Comparison of ENCODE assay signal across 8 mouse cellular contexts in genomic region chr5:32614691-32615090, GRCm38 (mm10). TPM values are rescaled to one million over a fixed set of nuclear protein-coding genes. Genes with fewer than 3 reads are reported as not detected.
A peak's percentile ranks its signal among the peaks of the same experiment; 100 is the strongest.
DNase-seq lines count a peak whose midpoint lies in the region; ATAC-seq and TF ChIP-seq lines count a peak whose summit lies in the region.

No protein-coding gene starts in this region.

- H3K9ac ChIP-seq in kidney, postnatal 0 days (ENCODE audit: low read depth, low read length) = no peak overlapping the region

- 0 out of 2 replicates have a peak, but pooled peaks cover 5% of the 10 kb centered on the region for H3K4me1 ChIP-seq in kidney, postnatal 0 days (replicated peaks; ENCODE audit: insufficient read depth, low read length)
- peaks cover 11% of the 10 kb centered on the region for H3K4me1 ChIP-seq in heart, embryonic 10.5 days

- ATAC-seq in kidney, postnatal 0 days (replicated peaks; ENCODE audit: low FRiP score, low read depth) = no peak
- ATAC-seq in megakaryocyte, adult 5-6 weeks (ENCODE audit: poor library complexity, severe bottlenecking) = no peak

- no peaks in the 10 kb centered on the region for H3K27me3 ChIP-seq in kidney, postnatal 0 days (ENCODE audit: insufficient read depth, low read length)
- H3K27me3 ChIP-seq in heart, embryonic 10.5 days (ENCODE audit: insufficient read depth, poor library complexity, severe bottlenecking) = no peaks in the 10 kb centered on the region

- no peak overlapping the region for H3K4me3 ChIP-seq in kidney, postnatal 0 days (replicated peaks; ENCODE audit: low read depth, low read length)
- no peak overlapping the region for H3K4me3 ChIP-seq in heart, embryonic 10.5 days
- no peak overlapping the region for H3K4me3 ChIP-seq in left cerebral cortex, adult 2 months

- no peaks in the 10 kb centered on the region for H3K9me3 ChIP-seq in kidney, postnatal 0 days (replicated peaks; ENCODE audit: low read length)
- H3K9me3 ChIP-seq in heart, embryonic 10.5 days = no peaks in the 10 kb centered on the region

- no peak for TF ChIP-seq CTCF in kidney, postnatal 0 days (IDR thresholded peaks at IDR 0.05; ENCODE audit: low read depth)
- TF ChIP-seq CTCF in left cerebral cortex, adult 2 months (IDR thresholded peaks at IDR 0.05) = no peak

- intact Hi-C loops in left cerebral cortex, adult 2 months (cut with DNase I) = loop anchor here (5.0 kb wide), 1 partner anchor 98 kb away; no protein-coding TSS in a partner anchor

- 0 out of 2 replicates have a peak overlapping the region, but pooled peaks have one; percentile 4 for H3K4me2 ChIP-seq in kidney, postnatal 0 days (ENCODE audit: low read length)

- DNase-seq in kidney, postnatal 0 days (ENCODE audit: low spot score) = no peak
- DNase-seq in kidney, postnatal 10 days = no peak
- peak; percentile 5 for DNase-seq in cerebellum, adult 8-10 months
- no peak for DNase-seq in heart, embryonic 10.5 days (ENCODE audit: low spot score)
- peak; percentile 31 to 41 for DNase-seq in left cerebral cortex, adult 2 months (ENCODE audit: extremely low spot score in 1 of 2, low spot score in 2 of 2)
- peak; percentile 41 for DNase-seq in skeletal muscle tissue, adult 2 months (ENCODE audit: low read depth, low spot score)
- DNase-seq in urinary bladder, adult 2 months (ENCODE audit: low spot score) = no peak

- 63% methylated on average over 4 of the region's 4 CpGs for WGBS in kidney, postnatal 0 days
- 63% methylated on average over 4 of the region's 4 CpGs for WGBS in heart, embryonic 10.5 days

- H3K27ac ChIP-seq in kidney, postnatal 0 days = no peak overlapping the region
- H3K27ac ChIP-seq in heart, embryonic 10.5 days = peak overlapping the region; percentile 32; the same call in 1 of the 2 replicates
- no peak overlapping the region for H3K27ac ChIP-seq in left cerebral cortex, adult 2 months

- no peaks in the 10 kb centered on the region for H3K36me3 ChIP-seq in kidney, postnatal 0 days (ENCODE audit: insufficient read depth, low read length)
- H3K36me3 ChIP-seq in heart, embryonic 10.5 days = no peaks in the 10 kb centered on the region

RNA-seq across cellular contexts. Expression of gene Yes1, which starts 3.7 kb away (rescaled TPM):
- 25.8 and 28.0 TPM in 2 replicates for polyA plus RNA-seq in kidney, postnatal 0 days (2015; fragmentation: Nextera tagmentation; extraction: Ambion mirVana)
- polyA plus RNA-seq in heart, embryonic 10.5 days (2016; fragmentation: Nextera tagmentation; extraction: Ambion mirVana) = 27.8 and 28.6 TPM in 2 replicates
- 10 to 100 TPM; 12.5 to 13.6 TPM for total RNA-seq in left cerebral cortex, adult 2 months (2021)
- 0.48 and 1.1 TPM in 2 replicates for total RNA-seq in megakaryocyte, adult 5-6 weeks (2015)
- 0.04 and 0.94 TPM in 2 replicates for total RNA-seq in megakaryocyte, adult 5-6 weeks (2017)
- 7.8 and 10.2 TPM in 2 replicates for polyA plus RNA-seq in urinary bladder, adult 2 months (2012; rRNA removed)

Comparison
In these comparisons a context has a peak if more than half of its experiments do, and no peak if none do; other contexts are left out.
1. DNase-seq: peak in cerebellum, adult 8-10 months (single experiment), left cerebral cortex, adult 2 months (2 of 2) and skeletal muscle tissue, adult 2 months (single experiment); none in kidney, postnatal 0 days (single experiment), kidney, postnatal 10 days (single experiment), heart, embryonic 10.5 days (single experiment) and urinary bladder, adult 2 months (single experiment).